Mouse (Mus musculus) stomach, postnatal 0 days (tissue): ENCODE data around the gene Ehhadh.

ENCODE experiments used
- CTCF ChIP-seq: IDR thresholded peaks from 2 replicates; pipeline ENCODE4 v1.5.1; 2016; ENCODE audit warnings: antibody characterized with exemption, low read depth, mild to moderate bottlenecking, moderate library complexity
- EP300 ChIP-seq: optimal IDR thresholded peaks from 2 replicates; pipeline ENCODE3; 2016; ENCODE audit warnings: antibody characterized with exemption

DNA sequence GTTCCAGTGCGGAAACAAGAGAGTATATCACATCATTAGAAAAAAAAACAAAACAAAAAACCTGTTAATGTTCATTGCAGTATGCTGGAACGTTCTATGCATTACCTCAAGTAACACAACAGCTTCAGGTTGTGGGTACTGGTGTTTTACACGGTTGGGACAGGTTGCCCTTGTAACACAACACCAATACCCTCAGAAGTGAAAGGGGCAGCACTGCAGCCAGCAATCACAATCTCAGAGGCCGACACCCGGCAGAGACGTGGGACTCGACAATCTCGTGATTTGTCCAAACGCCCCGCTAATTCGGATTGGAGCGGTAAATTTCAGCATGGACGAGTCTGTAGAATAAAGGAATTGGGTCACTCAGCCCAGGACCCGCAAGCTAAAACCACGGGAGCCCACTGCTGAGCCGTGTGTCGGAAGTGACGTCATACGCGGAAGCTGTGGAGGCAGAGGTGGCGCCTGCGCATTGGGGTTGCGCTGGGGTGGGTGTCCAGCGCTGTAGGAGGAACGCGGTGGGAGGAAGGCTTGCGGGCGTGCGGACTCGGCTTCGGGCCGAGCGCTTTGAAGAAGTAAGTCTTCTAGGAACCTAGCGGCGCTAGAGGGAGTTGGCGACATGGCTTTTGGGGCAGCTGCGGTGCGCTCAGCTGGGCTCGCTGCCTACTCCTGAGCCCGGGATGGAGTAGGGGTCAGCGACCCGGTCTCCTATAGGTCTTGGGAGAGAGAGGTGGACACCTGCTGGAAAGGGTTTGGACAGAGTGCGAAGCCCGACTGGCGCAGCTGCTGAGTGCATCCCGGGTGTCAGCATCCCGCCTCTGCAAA, 6.5 kb upstream of the Ehhadh start, which contains the start of gene Map3k13:
- peak; percentile 48 for TF ChIP-seq CTCF
- no peak for TF ChIP-seq EP300
